21 mouse cellular contexts compared by ENCODE assay signal in genomic region chr7:112526226-112526625, GRCm38 (mm10).
DNase-seq lines count a peak whose midpoint lies in the region; ATAC-seq and TF ChIP-seq lines count a peak whose summit lies in the region.
"Had no signal": no experiment of that assay in that cellular context is flagged by ENCODE, and none has a peak within 500 bp of the region (broad histone marks: within the 10 kb centered on the region; RNA-seq: fewer than 3 reads in every experiment).

No protein-coding gene starts in this region.

- no peak overlapping the region for H3K4me3 ChIP-seq in hindbrain, postnatal 0 days (ENCODE audit: low read length)
- no peak overlapping the region for H3K4me3 ChIP-seq in hindbrain, embryonic 14.5 days (replicated peaks; ENCODE audit: low read length)
- H3K4me3 ChIP-seq: embryonic facial prominence, embryonic 15.5 days; erythroblast, embryonic 14.5 days; forebrain, embryonic 10.5 days; heart, embryonic 10.5 days; intestine, embryonic 15.5 days had no signal

- ATAC-seq in hindbrain, postnatal 0 days: peak; percentile 70; the same call in 1 of the 2 replicates
- ATAC-seq in hindbrain, embryonic 14.5 days (ENCODE audit: low FRiP score): no peak
- ATAC-seq: forebrain, embryonic 16.5 days; intestine, embryonic 15.5 days had no signal

- peak; percentile 71 to 73 for DNase-seq in cerebellum, postnatal 14 days
- DNase-seq in cerebellum, adult 9-10 months: no peak
- DNase-seq in hindbrain, postnatal 0 days (ENCODE audit: low spot score): peak; percentile 66
- DNase-seq in hindbrain, embryonic 14.5 days (ENCODE audit: low spot score): no peak
- peak; percentile 77 for DNase-seq in left cerebral cortex, postnatal 4 days
- no peak for DNase-seq in left cerebral cortex, postnatal 36 days (ENCODE audit: low spot score in 2 of 2)
- DNase-seq in brain, adult 2 months (ENCODE audit: low read depth, low spot score): peak; percentile 23
- no peak for DNase-seq in adrenal gland, postnatal 10 days
- DNase-seq: adrenal gland, adult 2 months; adrenal gland, postnatal 36 days; embryo, embryonic 11 days; gastrocnemius, postnatal 10 days; heart, adult 18-20 months; heart, postnatal 10 days; heart, postnatal 4 days had no signal

- no peak overlapping the region for H3K9ac ChIP-seq in hindbrain, postnatal 0 days (replicated peaks; ENCODE audit: low read length)
- H3K9ac ChIP-seq in hindbrain, embryonic 14.5 days: no peak overlapping the region
- H3K9ac ChIP-seq: embryonic facial prominence, embryonic 15.5 days; intestine, embryonic 15.5 days had no signal

- no peak overlapping the region for H3K27ac ChIP-seq in hindbrain, postnatal 0 days
- no peak overlapping the region for H3K27ac ChIP-seq in hindbrain, embryonic 14.5 days
- H3K27ac ChIP-seq: embryonic facial prominence, embryonic 15.5 days; forebrain, embryonic 10.5 days; heart, embryonic 10.5 days; intestine, embryonic 15.5 days had no signal

- no peak for TF ChIP-seq CTCF in hindbrain, postnatal 0 days (IDR thresholded peaks at IDR 0.05; ENCODE audit: low read depth)

- no peaks in the 10 kb centered on the region for H3K36me3 ChIP-seq in hindbrain, postnatal 0 days (ENCODE audit: insufficient read depth, low read length)
- H3K36me3 ChIP-seq in hindbrain, embryonic 14.5 days (replicated peaks; ENCODE audit: control insufficient read depth, insufficient read depth): no peaks in the 10 kb centered on the region
- H3K36me3 ChIP-seq: embryonic facial prominence, embryonic 15.5 days; forebrain, embryonic 10.5 days had no signal

- H3K4me1 ChIP-seq in hindbrain, postnatal 0 days (ENCODE audit: insufficient read depth, low read length): no peaks in the 10 kb centered on the region
- no peaks in the 10 kb centered on the region for H3K4me1 ChIP-seq in hindbrain, embryonic 14.5 days (replicated peaks; ENCODE audit: control insufficient read depth, insufficient read depth, low read length)

- 59% methylated on average over 10 of the region's 10 CpGs for WGBS in hindbrain, postnatal 0 days
- 68% methylated on average over 10 of the region's 10 CpGs for WGBS in hindbrain, embryonic 14.5 days

- no peaks in the 10 kb centered on the region for H3K9me3 ChIP-seq in hindbrain, postnatal 0 days (ENCODE audit: low read length)
- H3K9me3 ChIP-seq in hindbrain, embryonic 14.5 days (ENCODE audit: control insufficient read depth, low read length): no peaks in the 10 kb centered on the region
- H3K9me3 ChIP-seq: embryonic facial prominence, embryonic 15.5 days; forebrain, embryonic 10.5 days; heart, embryonic 10.5 days; intestine, embryonic 15.5 days had no signal

- H3K4me2 ChIP-seq in hindbrain, postnatal 0 days (ENCODE audit: low read depth, low read length): no peak overlapping the region
- no peak overlapping the region for H3K4me2 ChIP-seq in hindbrain, embryonic 14.5 days (replicated peaks)
- H3K4me2 ChIP-seq: embryonic facial prominence, embryonic 15.5 days; intestine, embryonic 15.5 days had no signal

- intact Hi-C loops in left cerebral cortex, postnatal 4 days (cut with DNase I): no loop called here
- intact Hi-C loops in left cerebral cortex, postnatal 36 days (cut with DNase I): no loop called here

- no peaks in the 10 kb centered on the region for H3K27me3 ChIP-seq in hindbrain, postnatal 0 days (ENCODE audit: insufficient read depth, low read length)
- H3K27me3 ChIP-seq in hindbrain, embryonic 14.5 days (ENCODE audit: control insufficient read depth, insufficient read depth, low read length): no peaks in the 10 kb centered on the region
- H3K27me3 ChIP-seq: embryonic facial prominence, embryonic 15.5 days; intestine, embryonic 15.5 days had no signal

Comparison
In these comparisons a context has a peak if more than half of its experiments do, and no peak if none do; other contexts are left out.
1. DNase-seq: peak in cerebellum, postnatal 14 days (2 of 2), hindbrain, postnatal 0 days (single experiment), left cerebral cortex, postnatal 4 days (single experiment) and brain, adult 2 months (single experiment); none in cerebellum, adult 9-10 months (single experiment), hindbrain, embryonic 14.5 days (single experiment), left cerebral cortex, postnatal 36 days (0 of 2) and adrenal gland, postnatal 10 days (single experiment).